Mouse (Mus musculus) lung, postnatal 0 days (tissue): ENCODE results near the gene Babam2. TPM values are rescaled to one million over a fixed set of nuclear protein-coding genes. Genes with fewer than 3 reads are reported as not detected.
"Not testable (repeated sequence)": the region's sequence is repeated elsewhere in the genome, so short reads cannot be mapped to it uniquely, and the experiment has no call there.

Source experiments
- ATAC-seq: fragments of 200-750 bp; cut with Nextera tagmentation; 2 replicates; pipeline ENCODE4 v1.8.0; 2017; ENCODE audit warnings: moderate library complexity
- DNase-seq: peaks from one replicate; pipeline ENCODE4 v3.0.0-alpha.2; 2016; ENCODE audit warnings: low spot score
- H3K27ac ChIP-seq: fragments of 300-500 bp; sonication (generic); 2 replicates; pipeline ENCODE4 v1.5.1; 2014; ENCODE audit warnings: antibody characterized with exemption, mild to moderate bottlenecking, low read length, mixed read lengths
- H3K27me3 ChIP-seq: fragments of 300-500 bp; sonication (generic); replicated peaks from 2 replicates; pipeline ENCODE4 v1.6.1; 2014; ENCODE audit warnings: low read length, mixed read lengths; ENCODE audit not compliant: insufficient read depth
- H3K36me3 ChIP-seq: fragments of 300-500 bp; sonication (generic); 2 replicates; pipeline ENCODE4 v1.6.1; 2014; ENCODE audit warnings: low read length, mixed read lengths; ENCODE audit not compliant: insufficient read depth
- H3K4me1 ChIP-seq: fragments of 300-500 bp; sonication (generic); 2 replicates; pipeline ENCODE4 v1.6.1; 2014; ENCODE audit warnings: antibody characterized with exemption, low read depth, low read length, mixed read lengths; ENCODE audit not compliant: insufficient read depth
- H3K4me2 ChIP-seq: fragments of 300-500 bp; sonication (generic); replicated peaks from 2 replicates; pipeline ENCODE4 v1.6.1; 2014; ENCODE audit warnings: low read depth, mild to moderate bottlenecking, low read length, moderate library complexity, mixed read lengths
- H3K4me3 ChIP-seq: fragments of 300-500 bp; sonication (generic); 2 replicates; pipeline ENCODE4 v1.5.1; 2014; ENCODE audit warnings: low read depth, low read length
- H3K9ac ChIP-seq: fragments of 300-500 bp; sonication (generic); replicated peaks from 2 replicates; pipeline ENCODE4 v1.6.1; 2014; ENCODE audit warnings: low read depth, mild to moderate bottlenecking
- H3K9me3 ChIP-seq: fragments of 300-500 bp; sonication (generic); 2 replicates; pipeline ENCODE4 v1.6.1; 2016; ENCODE audit warnings: low read length, mixed read lengths
- CTCF ChIP-seq: IDR thresholded peaks from 2 replicates; pipeline ENCODE4 v1.5.1; 2016; ENCODE audit warnings: antibody characterized with exemption, mild to moderate bottlenecking
- EP300 ChIP-seq: IDR thresholded peaks from 2 replicates; pipeline ENCODE4 v1.6.1; 2016; ENCODE audit warnings: antibody characterized with exemption, mild to moderate bottlenecking, control low read depth
- WGBS: fragments of 180-500 bp; shearing (Covaris S2); extraction: QIAGEN DNeasy Blood & Tissue Kit; methylation state at CpG from one replicate; pipeline ENCODE4 v1.1.7; 2014; 5-methylcytosine and 5-hydroxymethylcytosine counted together
- polyA plus RNA-seq: library from polyadenylated mRNA; unstranded; fragments of >200 nt; fragmentation: Nextera tagmentation; extraction: Ambion mirVana; gene quantifications from 2 replicates; pipeline ENCODE4 v1.2.1, GENCODE M21; 2015

Babam2 gene
- polyA plus RNA-seq, 1 experiment from 2014 or later, result 39.4 TPM

- no peak overlapping the region for H3K27ac ChIP-seq
- H3K4me2 ChIP-seq, result no peak overlapping the region
- ATAC-seq (no peak), DNase-seq (peak; percentile 17)
- H3K36me3 ChIP-seq, result no peaks in the 10 kb centered on the region
- H3K9me3 ChIP-seq, result no peaks in the 10 kb centered on the region
- no peaks in the 10 kb centered on the region for H3K27me3 ChIP-seq
- 40% methylated on average over 3 of the region's 3 CpGs for WGBS
- H3K4me1 ChIP-seq, result no peaks in the 10 kb centered on the region
- no peak for TF ChIP-seq CTCF
- TF ChIP-seq EP300, result no peak
- H3K9ac ChIP-seq, result no peak overlapping the region
- H3K4me3 ChIP-seq, result no peak overlapping the region
Observed at GRCm38 (mm10) chr5:31787622-31788021, 90.1 kb downstream of the Babam2 start.

- H3K9ac ChIP-seq, result no peak overlapping the region
- H3K9me3 ChIP-seq, result no peaks in the 10 kb centered on the region
- no peak overlapping the region for H3K4me3 ChIP-seq
- H3K27ac ChIP-seq, result peak overlapping the region; percentile 20; the same call in 1 of the 2 replicates
- WGBS, result 82% methylated on average over 6 of the region's 6 CpGs
- no peak overlapping the region for H3K4me2 ChIP-seq
- DNase-seq, result no peak
- no peaks in the 10 kb centered on the region for H3K36me3 ChIP-seq
- no peaks in the 10 kb centered on the region for H3K4me1 ChIP-seq
- H3K27me3 ChIP-seq, result no peaks in the 10 kb centered on the region
- TF ChIP-seq CTCF (no peak), EP300 (no peak)
- ATAC-seq, result no peak
Observed at GRCm38 (mm10) chr5:31792338-31792737, 94.9 kb downstream of the Babam2 start.

GRCm38 (mm10) chr5:31792863-31793262 lies 95.4 kb downstream of the Babam2 start:
- ATAC-seq (peak; percentile 78), DNase-seq (peak; percentile 92)
- 49% methylated on average over 8 of the region's 8 CpGs for WGBS
- H3K36me3 ChIP-seq, result no peaks in the 10 kb centered on the region
- no peak overlapping the region for H3K9ac ChIP-seq
- H3K9me3 ChIP-seq, result no peaks in the 10 kb centered on the region
- H3K27ac ChIP-seq, result no peak overlapping the region
- H3K4me2 ChIP-seq, result no peak overlapping the region
- H3K4me1 ChIP-seq, result no peaks in the 10 kb centered on the region
- TF ChIP-seq EP300 (peak; percentile 65), CTCF (no peak)
- H3K4me3 ChIP-seq, result no peak overlapping the region
- H3K27me3 ChIP-seq, result no peaks in the 10 kb centered on the region

GRCm38 (mm10) chr5:31795414-31795813 lies 97.9 kb downstream of the Babam2 start:
- Histone ChIP-seq H3K4me3 (no peak overlapping the region), H3K27ac (no peak overlapping the region), H3K36me3 (no peaks in the 10 kb centered on the region), H3K27me3 (no peaks in the 10 kb centered on the region), H3K9me3 (no peaks in the 10 kb centered on the region), H3K9ac (no peak overlapping the region), H3K4me1 (no peaks in the 10 kb centered on the region), H3K4me2 (no peak overlapping the region)
- 65% methylated on average over 3 of the region's 3 CpGs for WGBS
- no peak for DNase-seq
- TF ChIP-seq EP300 (no peak), CTCF (no peak)
- ATAC-seq, result no peak

GRCm38 (mm10) chr5:31796979-31797378 lies 99.5 kb downstream of the Babam2 start:
- H3K4me3 ChIP-seq, result no peak overlapping the region
- no peaks in the 10 kb centered on the region for H3K27me3 ChIP-seq
- no peak for DNase-seq
- no peak overlapping the region for H3K9ac ChIP-seq
- no peak for ATAC-seq
- TF ChIP-seq CTCF (no peak), EP300 (no peak)
- no peak overlapping the region for H3K27ac ChIP-seq
- H3K4me1 ChIP-seq, result no peaks in the 10 kb centered on the region
- no peaks in the 10 kb centered on the region for H3K36me3 ChIP-seq
- H3K9me3 ChIP-seq, result no peaks in the 10 kb centered on the region
- no peak overlapping the region for H3K4me2 ChIP-seq

GRCm38 (mm10) chr5:31804211-31804610 lies 106.7 kb downstream of the Babam2 start:
- not testable (repeated sequence) for DNase-seq, H3K4me1 ChIP-seq, H3K36me3 ChIP-seq, H3K4me2 ChIP-seq, H3K9ac ChIP-seq, H3K27ac ChIP-seq, ATAC-seq, H3K27me3 ChIP-seq, H3K4me3 ChIP-seq, H3K9me3 ChIP-seq
- WGBS, result 92% methylated on average over 8 of the region's 8 CpGs

- 48% methylated on average over 8 of the region's 8 CpGs for WGBS
- Histone ChIP-seq H3K27me3 (no peaks in the 10 kb centered on the region), H3K27ac (no peak overlapping the region), H3K9ac (no peak overlapping the region), H3K4me3 (no peak overlapping the region), H3K9me3 (no peaks in the 10 kb centered on the region), H3K36me3 (no peaks in the 10 kb centered on the region), H3K4me2 (no peak overlapping the region), H3K4me1 (no peaks in the 10 kb centered on the region)
- no peak for TF ChIP-seq CTCF
- TF ChIP-seq EP300, result no peak
- ATAC-seq (no peak), DNase-seq (no peak)
Observed at GRCm38 (mm10) chr5:31804751-31805150, 107.3 kb downstream of the Babam2 start.
